Mouse (Mus musculus): Measurements from ENCODE around the gene Cdon.

The Cdon gene

DNA sequence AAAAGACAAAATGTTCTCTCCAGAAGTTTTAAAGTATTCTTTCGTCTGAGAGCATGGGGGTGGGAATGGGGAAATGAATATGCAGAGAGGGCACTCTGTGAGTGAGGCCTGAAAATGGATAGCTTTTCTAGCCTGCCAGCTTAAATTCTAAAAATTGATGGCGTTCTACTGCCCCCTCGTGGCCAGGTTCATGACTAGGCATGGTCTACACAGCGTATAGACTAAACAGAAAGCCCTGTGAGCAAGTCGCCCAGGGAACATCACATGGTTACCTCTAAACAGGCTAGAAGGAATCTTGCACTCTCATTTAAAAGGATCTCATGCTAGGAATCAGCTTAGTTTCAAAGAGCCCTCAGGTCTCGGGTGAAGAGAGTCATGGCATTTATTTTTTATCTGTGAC lies 120.6 kb downstream of the Cdon start:
- DNase-seq (ENCODE audit: low spot score in 2 of 2), result peak; percentile 80 to 86

DNA sequence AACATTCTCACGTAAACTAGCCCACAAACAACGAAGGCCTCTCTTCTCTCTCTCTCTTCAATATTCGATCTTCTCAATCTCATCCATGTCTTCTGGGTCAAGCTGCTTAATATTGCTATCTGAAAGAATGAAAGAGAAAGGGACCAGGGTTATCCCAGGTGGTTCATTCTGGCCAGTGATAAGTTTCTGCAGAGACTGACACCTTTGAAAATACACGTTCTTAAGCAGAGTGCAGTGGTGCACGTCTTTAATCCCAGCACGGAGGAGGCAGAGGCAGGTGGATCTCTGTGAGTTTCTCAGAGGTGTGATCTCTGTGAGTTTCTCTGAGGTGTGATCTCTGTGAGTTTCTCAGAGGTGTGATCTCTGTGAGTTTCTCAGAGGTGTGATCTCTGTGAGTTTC lies 121.0 kb downstream of the Cdon start:
- no peak for DNase-seq (ENCODE audit: low spot score in 2 of 2)

DNA sequence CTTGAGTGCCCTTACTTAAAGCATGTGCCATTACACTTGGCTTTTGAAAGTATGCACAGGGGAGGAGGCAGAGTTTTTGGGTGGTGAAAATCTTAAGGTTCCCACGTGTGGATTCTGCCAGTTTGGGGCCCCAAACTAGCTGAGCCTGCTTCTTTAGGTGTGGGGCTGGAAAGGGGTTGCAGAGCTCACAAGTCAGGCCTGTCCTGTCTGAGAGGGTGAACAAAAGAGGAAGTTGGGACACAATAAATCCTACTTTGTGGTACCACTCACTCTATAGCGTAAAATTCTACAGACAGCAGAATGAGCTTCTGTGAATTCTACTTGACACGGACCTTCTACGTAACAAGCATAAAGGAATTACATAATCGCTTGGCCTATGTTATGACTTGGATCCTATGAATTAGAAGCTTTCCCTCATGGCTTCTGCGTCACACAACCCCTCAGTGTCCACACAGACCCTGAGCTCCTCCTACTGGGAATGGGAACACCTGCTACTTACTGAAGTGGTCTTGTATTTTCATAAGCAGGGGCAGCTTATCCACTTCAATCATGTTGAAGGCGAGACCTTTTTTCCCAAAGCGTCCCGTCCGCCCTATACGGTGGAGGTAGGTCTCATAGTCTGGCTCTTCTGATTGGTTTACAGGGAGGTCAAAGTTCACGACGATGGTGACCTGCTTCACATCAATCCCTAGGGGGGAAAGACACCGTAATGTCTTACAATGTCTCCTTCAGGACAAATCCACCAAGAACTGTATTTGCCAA lies 122.4 kb downstream of the Cdon start:
- no peak for DNase-seq (ENCODE audit: low spot score in 2 of 2)

DNA sequence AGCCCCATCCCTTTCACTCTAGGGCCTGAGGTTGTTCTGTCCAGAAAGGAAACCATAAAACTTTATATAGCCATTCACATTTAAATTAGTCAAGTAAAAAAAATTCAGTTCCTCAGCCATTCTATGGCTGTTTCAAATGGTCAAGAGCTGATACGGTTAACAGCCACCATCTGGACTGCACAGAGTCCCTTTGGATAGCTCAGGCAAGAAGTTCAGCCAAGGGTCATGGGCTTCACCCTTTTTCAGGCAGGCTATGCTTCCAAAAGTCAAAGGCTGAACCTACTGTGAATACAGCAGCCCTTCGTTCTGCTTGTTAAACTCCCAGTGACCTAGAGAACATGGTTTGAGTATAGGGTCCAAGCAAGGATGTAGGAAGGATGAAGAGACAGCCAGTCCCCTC lies 123.7 kb downstream of the Cdon start:
- DNase-seq (ENCODE audit: low spot score in 2 of 2), result no peak

DNA sequence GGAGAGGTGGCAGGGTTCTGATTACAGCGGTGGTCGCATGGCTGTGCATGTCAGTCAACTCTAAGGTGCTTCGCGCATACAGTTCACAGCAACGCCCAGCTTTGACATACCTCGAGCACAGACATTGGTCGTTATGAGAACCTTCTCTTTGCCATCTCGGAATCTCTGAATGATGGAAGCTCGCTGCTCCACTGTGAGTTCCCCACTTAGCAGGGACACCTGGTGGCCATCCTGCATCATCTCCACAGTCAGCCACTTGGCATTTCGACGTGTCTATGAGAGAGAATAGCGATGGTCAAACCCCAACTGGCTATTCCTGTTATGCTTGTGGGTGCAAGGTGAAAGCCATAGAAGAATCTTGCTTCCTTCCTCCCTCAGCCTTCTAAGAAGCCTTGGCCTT lies 124.8 kb downstream of the Cdon start:
- no peak for DNase-seq (ENCODE audit: low spot score in 2 of 2)

DNA sequence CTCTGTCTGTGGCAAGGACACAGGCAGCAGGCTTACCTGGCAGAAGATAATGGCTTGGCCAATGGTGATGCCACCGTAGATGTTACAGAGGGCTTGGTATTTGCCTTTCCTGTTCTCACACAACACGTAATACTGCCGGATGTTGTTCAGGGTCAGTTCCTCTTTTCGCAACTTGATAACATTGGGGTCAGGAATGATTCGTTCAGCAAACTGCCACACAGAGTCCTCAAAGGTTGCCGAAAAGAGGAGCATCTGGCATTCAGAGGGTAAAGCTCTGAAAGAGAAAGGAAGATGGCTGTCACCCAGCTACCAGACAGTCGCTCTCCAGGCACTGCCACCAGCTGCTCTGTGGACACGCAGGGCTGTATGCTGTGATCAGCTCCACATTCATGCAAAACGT lies 125.8 kb downstream of the Cdon start:
- no peak for DNase-seq (ENCODE audit: low spot score in 2 of 2)

DNA sequence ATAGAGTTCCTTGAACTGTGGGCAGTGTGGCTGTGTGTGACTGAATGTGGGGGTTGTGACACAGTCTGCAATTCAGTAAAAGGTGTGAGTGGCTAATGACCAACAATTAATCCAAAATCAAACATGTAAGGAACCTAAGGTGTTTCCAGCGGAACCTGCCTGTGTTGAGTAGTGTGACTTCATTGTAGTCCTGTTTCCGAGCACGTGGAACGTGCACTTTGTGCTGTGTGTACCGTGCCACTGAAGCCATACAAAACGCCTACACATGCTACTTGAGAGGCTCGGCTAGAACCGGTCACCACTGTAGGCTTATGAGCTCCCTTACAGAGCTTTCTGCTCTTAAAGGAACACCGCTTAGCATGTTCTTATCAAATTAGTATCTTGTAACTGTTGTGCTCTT lies 127.5 kb downstream of the Cdon start:
- no peak for DNase-seq (ENCODE audit: low spot score in 2 of 2)

DNA sequence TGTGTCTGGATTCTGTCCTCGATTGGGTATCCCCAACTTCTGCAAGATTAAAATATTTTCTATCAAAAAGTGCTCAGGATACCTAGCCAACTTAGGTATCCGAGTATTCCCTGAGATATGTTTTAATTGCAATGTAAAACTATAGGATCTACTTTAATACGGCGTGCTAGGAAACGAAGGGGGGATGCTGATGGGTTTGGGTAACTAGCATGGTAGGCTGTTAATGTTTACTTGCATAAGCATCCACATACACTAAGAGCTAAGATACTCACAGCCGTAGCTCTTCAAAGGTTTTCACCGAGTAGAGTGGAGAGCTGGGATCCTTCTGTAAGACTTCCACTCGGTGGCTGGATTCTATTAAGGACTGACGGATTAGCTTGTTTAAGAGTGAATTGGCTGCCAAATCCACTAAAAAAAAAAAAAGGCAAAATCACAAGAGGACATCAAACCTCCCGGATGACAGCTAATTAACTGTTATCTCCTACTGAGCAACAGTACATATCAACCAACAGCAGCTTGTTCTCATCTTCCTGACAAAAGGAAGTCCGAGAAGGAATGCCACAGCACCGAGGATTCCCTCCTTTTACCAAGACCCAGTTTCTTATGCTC lies 135.7 kb downstream of the Cdon start:
- no peak for DNase-seq (ENCODE audit: low spot score in 2 of 2)

Data from right cerebral cortex, adult 2 months (tissue).